Mouse (Mus musculus) midbrain, postnatal 0 days (tissue): ENCODE measurements at regions not wholly inside any gene's neighbourhood (a gene's known extent, or its start where the extent isn't known, plus 50 kb on each side); places are given as distances from the start of the nearest gene placed in this dataset.

Experiments used
- ATAC-seq: fragments of 200-750 bp; cut with Nextera tagmentation; 2 replicates; pipeline ENCODE4 v1.8.0; 2017; ENCODE audit warnings: moderate number of reproducible peaks, mild to moderate bottlenecking, moderate TSS enrichment, moderate library complexity; ENCODE audit not compliant: low FRiP score
- DNase-seq: peaks from one replicate; pipeline ENCODE4 v3.0.0-alpha.2; 2015; ENCODE audit warnings: low spot score
- H3K27ac ChIP-seq: fragments of 300-500 bp; sonication (generic); 2 replicates; pipeline ENCODE4 v1.5.1; 2014; ENCODE audit warnings: low read depth, mild to moderate bottlenecking, low read length, mixed read lengths
- H3K27me3 ChIP-seq: fragments of 300-500 bp; sonication (generic); 2 replicates; pipeline ENCODE4 v1.6.1; 2014; ENCODE audit warnings: low read length, control low read depth, mixed read lengths; ENCODE audit not compliant: insufficient read depth
- H3K36me3 ChIP-seq: fragments of 300-500 bp; sonication (generic); 2 replicates; pipeline ENCODE4 v1.6.1; 2014; ENCODE audit warnings: low read length, control low read depth, mixed read lengths; ENCODE audit not compliant: insufficient read depth
- H3K4me1 ChIP-seq: fragments of 300-500 bp; sonication (generic); 2 replicates; pipeline ENCODE4 v1.6.1; 2014; ENCODE audit warnings: mild to moderate bottlenecking, control low read depth, antibody characterized with exemption, low read length, mixed read lengths; ENCODE audit not compliant: insufficient read depth
- H3K4me2 ChIP-seq: fragments of 300-500 bp; sonication (generic); 2 replicates; pipeline ENCODE4 v1.6.1; 2014; ENCODE audit warnings: low read depth, mild to moderate bottlenecking, low read length, mixed read lengths; ENCODE audit not compliant: poor library complexity, severe bottlenecking
- H3K4me3 ChIP-seq: fragments of 300-500 bp; sonication (generic); 2 replicates; pipeline ENCODE4 v1.5.1; 2014; ENCODE audit warnings: low read depth, mild to moderate bottlenecking, low read length, moderate library complexity
- H3K9ac ChIP-seq: fragments of 300-500 bp; sonication (generic); replicated peaks from 2 replicates; pipeline ENCODE4 v1.6.1; 2014; ENCODE audit warnings: mild to moderate bottlenecking, low read length, moderate library complexity, mixed read lengths; ENCODE audit not compliant: poor library complexity, severe bottlenecking
- H3K9me3 ChIP-seq: fragments of 300-500 bp; sonication (generic); 2 replicates; pipeline ENCODE4 v1.6.1; 2016; ENCODE audit warnings: low read length, control low read depth
- CTCF ChIP-seq: IDR thresholded peaks from 2 replicates; pipeline ENCODE4 v1.5.1; 2016; ENCODE audit warnings: antibody characterized with exemption, mild to moderate bottlenecking
- WGBS: fragments of 180-500 bp; shearing (Covaris S2); extraction: QIAGEN DNeasy Blood & Tissue Kit; methylation state at CpG from one replicate; pipeline ENCODE4 v1.1.7; 2014; 5-methylcytosine and 5-hydroxymethylcytosine counted together

DNA sequence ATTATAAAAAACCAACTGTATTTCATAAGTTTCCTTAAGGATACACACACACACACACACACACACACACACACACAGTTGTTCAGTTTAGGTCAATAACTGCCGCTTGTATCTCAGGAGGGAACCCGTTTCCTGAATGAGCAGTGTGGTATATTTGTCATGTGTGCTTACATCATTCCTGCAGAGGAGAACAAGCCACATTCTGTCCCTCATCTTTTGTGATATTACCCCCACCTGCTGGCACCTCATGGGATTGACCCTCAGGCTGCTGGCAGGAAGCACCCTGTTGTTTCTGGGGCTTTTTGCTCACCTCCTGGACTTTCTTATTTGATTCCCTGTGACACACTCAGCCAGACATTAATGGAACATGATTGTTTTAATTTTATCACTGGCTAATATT is 66.4 kb upstream of the Htr1a start:
- Histone ChIP-seq H3K27ac (no peak overlapping the region), H3K4me2 (no peak overlapping the region), H3K9ac (no peak overlapping the region), H3K4me3 (no peak overlapping the region), H3K9me3 (no peaks in the 10 kb centered on the region), H3K4me1 (no peaks in the 10 kb centered on the region), H3K27me3 (no peaks in the 10 kb centered on the region), H3K36me3 (no peaks in the 10 kb centered on the region)
- 2% methylated on average over 2 of the region's 2 CpGs for WGBS
- ATAC-seq (peak; percentile 84), DNase-seq (peak; percentile 67)
- TF ChIP-seq CTCF: peak; percentile 78

DNA sequence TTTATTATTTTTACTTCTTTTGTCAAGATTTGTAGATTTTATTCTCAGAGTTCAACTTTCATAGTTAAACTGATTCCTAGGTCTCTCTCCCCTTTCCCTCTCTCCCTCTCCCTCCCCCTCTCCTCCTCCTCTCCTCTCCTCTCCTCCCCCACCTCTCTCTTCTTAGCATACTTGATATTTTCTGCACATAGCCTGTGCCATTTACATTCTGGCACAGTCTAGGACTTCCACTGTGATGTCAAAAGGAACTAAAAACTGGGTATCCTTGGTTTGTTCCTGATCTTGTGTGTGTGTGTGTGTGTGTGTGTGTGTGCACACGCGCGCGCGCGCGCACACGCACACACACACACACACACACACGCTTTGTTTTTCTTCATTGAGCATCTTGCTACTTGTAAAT is 64.9 kb upstream of the Htr1a start:
- DNase-seq: peak; percentile 14
- Histone ChIP-seq H3K4me1 (no peaks in the 10 kb centered on the region), H3K4me2 (no peak overlapping the region), H3K9ac (no peak overlapping the region), H3K36me3 (no peaks in the 10 kb centered on the region), H3K9me3 (no peaks in the 10 kb centered on the region), H3K27me3 (no peaks in the 10 kb centered on the region), H3K27ac (no peak overlapping the region), H3K4me3 (no peak overlapping the region)
- 0 out of 2 replicates have a peak, but pooled peaks have one; percentile 16 for ATAC-seq
- WGBS: 85% methylated on average over 9 of the region's 9 CpGs
- no peak for TF ChIP-seq CTCF

DNA sequence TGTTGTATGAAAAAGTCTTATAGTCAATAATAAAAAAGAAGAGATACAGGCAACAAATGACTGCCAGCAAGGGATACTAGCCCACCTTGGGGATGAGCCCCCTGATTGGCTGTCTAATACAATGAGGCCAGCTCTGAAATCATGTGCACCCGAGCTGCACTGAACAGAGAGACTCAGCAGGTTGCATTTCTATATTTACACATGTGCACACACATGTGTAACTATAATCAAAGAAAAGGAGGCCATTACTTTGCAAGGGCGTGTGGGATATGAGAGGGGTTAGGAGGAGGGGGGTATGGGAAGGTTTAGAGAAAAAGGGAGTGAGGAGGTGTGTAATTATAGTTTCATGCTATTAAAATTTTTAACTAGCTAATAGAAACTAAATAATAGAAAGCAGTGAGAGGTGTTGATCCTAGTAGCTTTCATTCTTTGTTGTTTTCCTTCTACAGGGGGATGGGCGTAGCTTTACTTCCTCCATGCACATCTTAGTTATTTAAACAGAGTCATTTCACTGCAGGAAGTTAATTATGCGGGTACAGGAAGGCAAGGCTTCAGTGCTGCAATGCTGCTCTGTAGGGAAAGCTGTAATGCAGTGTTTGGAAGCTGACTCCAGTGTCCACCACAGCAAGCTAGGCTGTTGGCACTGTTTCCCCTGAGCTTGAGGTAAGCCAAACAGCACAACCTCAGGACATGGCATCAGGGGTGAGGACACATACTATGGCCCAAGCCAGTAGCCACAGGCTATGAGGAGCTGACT is 56.2 kb upstream of the Htr1a start:
- DNase-seq: no peak
- no peak for ATAC-seq
- no peak overlapping the region for H3K4me3 ChIP-seq
- H3K4me1 ChIP-seq: no peaks in the 10 kb centered on the region
- H3K27ac ChIP-seq: no peak overlapping the region
- H3K27me3 ChIP-seq: no peaks in the 10 kb centered on the region
- H3K9me3 ChIP-seq: no peaks in the 10 kb centered on the region
- no peak overlapping the region for H3K4me2 ChIP-seq
- no peaks in the 10 kb centered on the region for H3K36me3 ChIP-seq
- 38% methylated on average over 4 of the region's 4 CpGs for WGBS
- no peak for TF ChIP-seq CTCF
- H3K9ac ChIP-seq: no peak overlapping the region
